Mouse (Mus musculus): ENCODE measurements around the gene Vat1.

DNA sequence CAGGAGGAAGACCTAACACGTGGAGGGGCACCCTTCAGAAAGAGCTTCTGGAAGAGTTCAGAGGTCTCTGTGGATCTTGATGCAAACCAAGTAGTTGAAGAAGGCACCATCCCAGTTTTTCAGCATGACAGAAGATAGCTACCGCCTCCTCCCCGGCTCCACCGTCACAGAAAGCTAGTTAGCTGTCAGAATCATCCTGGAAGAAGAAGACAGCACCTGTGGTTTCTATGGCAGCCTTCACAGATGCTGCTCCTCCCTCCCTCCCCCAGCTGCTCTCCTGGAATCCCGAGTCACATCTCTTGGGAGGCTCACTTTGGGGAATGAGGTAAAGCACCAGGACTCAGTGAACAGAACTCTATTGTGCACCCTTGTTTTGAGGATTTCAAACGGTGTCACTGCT lies 47.0 kb downstream of the Vat1 start:
- TF ChIP-seq POLR2A (IDR thresholded peaks at IDR 0.05; ENCODE audit: insufficient read depth, low read depth, low read length) (no peak), CTCF (IDR thresholded peaks at IDR 0.05; ENCODE audit: insufficient read depth, low read depth, low read length) (no peak)

All from olfactory bulb, adult 2 months (tissue).